Mouse (Mus musculus): Measurements from ENCODE around the gene Dnase1.
A peak's percentile ranks its signal among the peaks of the same experiment; 100 is the strongest.
"Not testable (repeated sequence)": the region's sequence is repeated elsewhere in the genome, so short reads cannot be mapped to it uniquely, and the experiment has no call there.

The Dnase1 gene

GRCm38 (mm10) chr16:4036807-4037206 is at the start of gene Dnase1:
TSS of gene Dnase1 (plus strand) at chr16:4036942.
- DNase-seq (ENCODE audit: low read depth, low spot score) = no peak

GRCm38 (mm10) chr16:3988410-3988809 is 48.3 kb upstream of the Dnase1 start:
- DNase-seq (ENCODE audit: low read depth, low spot score) = no peak

- peak; percentile 99 for DNase-seq (ENCODE audit: low read depth, low spot score)
Measured at GRCm38 (mm10) chr16:4003489-4004398, 33.0 kb upstream of the Dnase1 start, which contains the start of gene Slx4. TSS of gene Slx4 (minus strand) at chr16:4003770.

DNA sequence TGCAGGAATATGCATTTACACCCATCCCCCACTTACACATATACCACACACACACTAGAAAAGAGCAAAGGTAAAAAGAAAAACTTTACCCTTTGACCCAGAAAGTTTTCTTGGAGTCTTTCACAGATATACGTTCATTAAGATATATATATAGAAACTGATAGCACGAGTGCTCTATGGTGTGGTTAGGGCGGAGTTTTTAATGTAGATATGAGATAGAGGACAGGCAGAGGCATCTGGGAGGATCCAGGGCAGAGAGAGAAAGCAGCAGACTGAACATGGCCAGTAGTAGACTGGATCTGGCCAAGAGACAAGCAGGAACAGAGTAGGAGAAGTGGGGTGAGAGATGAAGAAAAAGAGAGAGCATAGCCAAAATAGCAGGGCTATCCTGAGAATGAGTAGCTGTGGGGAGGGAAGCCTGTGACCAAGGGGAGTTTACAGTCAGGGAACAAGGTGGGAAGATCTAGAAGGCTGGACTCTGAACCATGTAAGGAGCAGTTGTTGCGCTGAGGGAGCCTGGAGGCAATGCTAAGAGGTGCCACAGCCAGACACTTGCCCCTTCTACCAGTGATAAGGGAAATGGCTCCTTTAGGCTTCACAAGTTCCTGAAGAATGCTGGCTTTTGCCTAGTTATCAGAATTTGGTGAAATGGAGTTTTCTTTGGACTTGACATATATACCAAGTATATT is 23.7 kb upstream of the Dnase1 start:
- no peak for DNase-seq (ENCODE audit: low read depth, low spot score)

DNA sequence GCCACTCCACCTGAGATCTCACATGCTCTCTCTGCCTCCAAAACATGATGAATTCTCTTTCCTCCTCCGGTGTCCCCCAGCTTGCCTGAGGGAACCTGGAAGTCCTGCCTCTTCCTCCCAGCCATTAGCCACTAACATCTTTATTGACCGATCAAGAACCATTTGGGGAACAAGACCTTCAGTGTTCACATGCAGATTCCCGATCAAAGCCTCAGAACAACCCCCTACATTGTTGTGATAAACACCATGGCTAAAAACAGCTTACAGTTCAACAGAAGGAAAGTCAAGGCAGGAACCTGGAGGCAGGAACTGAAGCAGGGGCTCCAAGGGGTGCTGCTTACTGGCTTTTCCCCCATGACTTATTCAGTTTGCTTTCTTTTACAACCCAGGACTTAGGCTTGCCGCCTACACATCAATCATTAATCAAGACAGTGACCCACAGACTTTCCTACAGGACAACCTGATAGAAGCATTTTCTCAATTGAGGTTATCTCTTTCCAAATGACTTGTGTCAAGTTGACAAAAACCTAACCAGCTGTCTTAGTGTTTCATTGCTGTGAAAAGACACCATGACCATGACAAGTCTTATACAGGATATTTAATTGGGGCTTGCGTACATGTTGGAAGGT is 22.6 kb upstream of the Dnase1 start:
- DNase-seq (ENCODE audit: low read depth, low spot score) = no peak

GRCm38 (mm10) chr16:4016786-4017185 is 20.0 kb upstream of the Dnase1 start:
- DNase-seq (ENCODE audit: low read depth, low spot score) = not testable (repeated sequence)

DNA sequence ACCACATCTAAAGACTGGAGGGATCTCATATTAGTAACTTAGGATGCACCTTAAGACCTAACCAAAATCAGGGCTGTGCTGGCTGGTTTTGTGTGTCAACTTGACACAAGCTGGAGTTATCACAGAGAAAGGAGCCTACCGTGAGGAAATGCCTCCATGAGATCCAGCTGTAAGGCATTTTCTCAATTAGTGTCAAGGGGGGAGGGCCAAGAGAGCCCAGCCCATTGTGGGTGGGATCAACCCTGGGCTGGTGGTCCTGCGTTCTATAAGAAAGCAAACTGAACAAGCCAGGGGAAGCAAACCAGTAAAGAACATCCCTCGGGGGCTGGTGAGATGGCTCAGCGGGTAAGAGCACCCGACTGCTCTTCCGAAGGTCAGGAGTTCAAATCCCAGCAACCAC is 19.3 kb upstream of the Dnase1 start:
- DNase-seq (ENCODE audit: low read depth, low spot score) = not testable (repeated sequence)

- no peak for DNase-seq (ENCODE audit: low read depth, low spot score)
Measured at GRCm38 (mm10) chr16:4021241-4021640, 15.5 kb upstream of the Dnase1 start.

DNA sequence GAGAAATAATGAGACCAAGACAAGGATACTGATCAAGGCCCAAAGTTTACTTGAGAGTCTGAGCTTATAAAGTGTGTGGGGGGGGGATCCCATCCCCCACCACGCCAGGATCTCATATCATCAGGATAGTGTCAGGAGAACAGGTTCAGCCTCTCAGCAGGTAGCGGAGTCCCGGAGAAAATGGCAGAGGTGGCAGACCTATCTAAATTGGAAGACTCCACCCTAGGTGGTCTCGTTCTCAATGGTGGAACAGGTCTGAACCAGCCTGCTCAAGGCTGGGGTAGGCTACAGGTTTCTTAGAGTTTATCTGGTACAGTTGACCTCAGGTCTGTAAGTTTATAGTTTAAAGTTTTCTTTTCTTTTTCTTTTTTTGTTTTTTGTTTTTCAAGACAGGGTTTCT is 14.0 kb upstream of the Dnase1 start:
- DNase-seq (ENCODE audit: low read depth, low spot score) = no peak

DNA sequence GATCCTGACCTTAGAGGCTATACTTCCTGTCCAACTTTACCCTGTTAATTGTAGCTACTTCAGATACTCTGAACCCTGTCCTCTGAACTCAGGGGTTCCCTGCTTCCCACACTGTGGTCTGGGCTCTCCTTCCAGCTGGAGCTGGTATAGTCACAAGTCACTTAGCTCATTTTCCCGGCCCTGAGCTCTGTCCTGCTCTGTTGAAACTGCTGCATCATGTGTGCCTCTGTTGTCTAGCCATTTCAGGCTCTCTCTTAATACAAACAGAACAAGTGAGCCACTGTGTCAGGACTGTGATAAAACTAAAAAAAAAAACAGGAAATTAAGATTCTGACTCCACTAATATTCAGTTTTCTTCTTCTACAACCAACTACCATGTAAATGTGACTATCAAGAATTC is 10.1 kb upstream of the Dnase1 start:
- no peak for DNase-seq (ENCODE audit: low read depth, low spot score)

DNA sequence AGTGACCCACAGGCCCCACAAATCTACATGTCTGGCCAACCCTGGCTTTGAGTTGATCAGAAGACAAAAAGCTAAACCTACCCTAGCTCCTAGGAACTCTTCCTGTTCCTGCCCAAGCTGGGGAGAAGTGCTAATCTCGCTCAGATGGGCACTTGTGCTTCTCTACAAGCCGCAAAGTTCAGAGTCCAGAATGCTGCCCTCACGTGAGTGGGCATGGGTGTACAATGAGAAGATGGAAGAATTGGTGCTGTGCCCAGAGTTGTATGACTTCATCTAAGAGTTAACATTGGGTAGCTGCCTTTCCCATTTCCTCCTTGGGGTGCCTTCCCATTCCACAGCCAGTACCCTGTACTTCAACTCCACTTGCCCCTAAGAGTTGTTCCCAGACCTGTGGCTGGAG is 9.5 kb upstream of the Dnase1 start:
- DNase-seq (ENCODE audit: low read depth, low spot score) = no peak

DNA sequence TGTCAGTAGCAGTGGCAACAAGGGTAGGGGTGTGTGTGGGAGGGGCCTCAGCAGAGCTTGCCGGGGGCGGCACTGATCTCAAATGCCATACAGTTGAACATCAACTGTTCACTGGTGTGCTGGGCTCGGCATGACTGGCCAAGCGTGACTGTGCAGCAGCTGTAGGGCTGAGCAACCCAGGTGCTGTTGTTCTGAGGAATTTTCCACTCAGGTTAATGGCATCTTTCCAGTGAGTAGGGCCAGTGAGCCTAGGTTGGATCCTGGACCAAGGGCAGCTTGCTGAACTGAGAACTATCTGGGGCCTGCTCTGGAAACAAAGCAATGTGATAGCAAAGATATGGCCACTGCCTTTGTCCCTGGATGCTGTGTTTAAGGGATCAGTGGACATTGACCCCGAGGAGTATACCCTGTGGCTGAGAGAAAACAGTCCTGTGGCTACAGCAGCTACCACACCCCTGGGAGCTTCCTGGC is 7.3 kb upstream of the Dnase1 start:
- DNase-seq (ENCODE audit: low read depth, low spot score) = peak; percentile 20

- no peak for DNase-seq (ENCODE audit: low read depth, low spot score)
Measured at GRCm38 (mm10) chr16:4030501-4030900, 6.2 kb upstream of the Dnase1 start.

DNA sequence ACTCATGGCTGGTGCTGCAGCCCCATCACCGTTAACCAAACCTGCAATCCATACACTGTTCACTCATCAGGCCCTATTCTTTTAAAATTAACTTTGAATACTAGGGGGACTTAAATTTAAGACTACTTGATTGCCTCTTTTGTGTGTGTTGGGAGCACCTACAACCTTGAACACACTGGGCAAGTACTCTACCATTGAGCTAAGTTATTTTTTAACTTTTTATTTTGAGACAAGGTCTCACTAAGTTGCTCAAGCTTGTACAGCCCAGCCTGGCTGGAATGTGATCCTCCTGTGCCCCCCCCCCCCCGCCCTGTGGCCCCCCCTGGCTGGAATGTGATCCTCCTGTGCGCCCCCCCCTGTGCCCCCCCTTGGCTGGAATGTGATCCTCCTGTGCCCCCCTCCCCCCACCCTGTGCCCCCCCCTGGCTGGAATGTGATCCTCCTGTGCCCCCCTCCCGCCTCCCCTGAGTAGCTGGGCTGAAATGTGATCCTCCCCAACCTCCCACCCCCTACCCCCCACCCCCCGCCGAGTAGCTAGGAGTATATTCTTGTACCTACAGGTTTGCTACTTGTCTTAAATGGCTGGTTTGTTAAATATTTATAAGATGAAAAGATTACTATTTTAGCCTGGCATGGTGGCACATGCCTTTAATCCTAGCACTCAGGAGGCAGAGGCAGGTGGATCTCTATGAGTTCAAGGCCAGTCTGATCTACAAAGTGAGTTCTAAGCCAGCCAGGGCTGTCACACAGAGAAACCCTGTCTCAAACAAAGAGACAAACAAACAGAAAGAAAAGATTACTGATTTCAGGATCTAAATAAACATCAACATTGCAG is 5.1 kb upstream of the Dnase1 start:
- DNase-seq (ENCODE audit: low read depth, low spot score) = no peak

DNA sequence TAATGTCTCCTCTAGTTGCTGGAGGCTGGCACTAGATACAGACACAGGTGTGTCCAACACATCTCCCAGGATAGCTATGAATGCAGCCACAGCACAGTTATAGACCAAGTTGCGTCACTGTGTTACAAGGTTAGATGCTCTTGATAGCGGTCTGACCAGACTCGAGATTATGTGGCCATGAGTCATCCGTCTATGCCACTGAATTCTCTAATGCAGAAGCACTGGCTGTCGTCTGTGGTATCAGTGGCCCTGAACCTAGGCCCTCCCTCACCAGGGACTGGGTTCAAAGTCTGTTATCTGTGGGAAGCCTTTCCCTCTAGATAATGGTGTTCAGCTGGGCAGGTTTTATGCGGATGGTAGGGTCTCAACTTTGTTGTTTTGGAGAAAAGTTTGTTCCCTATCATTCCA is 4.4 kb upstream of the Dnase1 start:
- no peak for DNase-seq (ENCODE audit: low read depth, low spot score)

DNA sequence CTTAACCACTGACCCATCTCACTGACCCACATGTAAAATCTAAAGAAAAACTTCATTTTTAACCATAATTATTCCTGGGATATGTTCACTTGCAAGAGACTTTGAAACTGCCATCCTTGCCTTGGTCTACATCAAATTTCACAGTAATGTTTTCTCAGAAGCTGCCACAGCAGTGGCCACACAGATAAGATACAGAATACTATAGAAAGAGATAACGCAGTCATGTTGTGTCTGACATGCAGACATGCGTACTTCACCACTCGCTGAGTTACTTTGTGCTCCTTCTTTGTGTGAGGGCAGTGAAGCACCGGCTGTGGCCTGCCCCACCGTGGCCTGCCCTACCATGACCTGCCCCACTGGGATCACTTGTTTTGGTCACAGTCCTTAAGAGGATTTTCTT is 2.8 kb upstream of the Dnase1 start:
- no peak for DNase-seq (ENCODE audit: low read depth, low spot score)

DNA sequence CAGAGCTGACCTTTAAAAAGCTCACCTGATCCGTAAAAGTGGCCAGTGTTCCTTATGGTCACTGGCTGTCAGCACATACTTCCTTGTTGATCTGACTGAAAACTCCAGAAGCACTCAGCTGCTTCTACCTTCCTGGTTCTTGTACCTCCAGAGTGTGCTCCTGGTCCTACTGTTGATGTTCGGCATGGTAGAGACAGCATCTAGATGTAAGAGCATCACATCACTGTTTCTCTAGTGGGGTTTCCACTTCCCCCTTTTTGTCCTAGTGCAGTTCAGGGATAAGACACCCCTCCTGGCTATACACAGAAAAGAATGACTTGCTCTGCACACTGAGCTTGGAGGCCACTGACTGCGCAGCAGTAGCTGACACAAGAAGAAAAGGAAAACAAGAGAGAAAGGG is 2.3 kb upstream of the Dnase1 start:
- no peak for DNase-seq (ENCODE audit: low read depth, low spot score)

GRCm38 (mm10) chr16:4035575-4035974 is 1.2 kb upstream of the Dnase1 start:
- DNase-seq (ENCODE audit: low read depth, low spot score) = no peak

GRCm38 (mm10) chr16:4037690-4038089 is 948 bp downstream of the Dnase1 start:
- no peak for DNase-seq (ENCODE audit: low read depth, low spot score)

DNA sequence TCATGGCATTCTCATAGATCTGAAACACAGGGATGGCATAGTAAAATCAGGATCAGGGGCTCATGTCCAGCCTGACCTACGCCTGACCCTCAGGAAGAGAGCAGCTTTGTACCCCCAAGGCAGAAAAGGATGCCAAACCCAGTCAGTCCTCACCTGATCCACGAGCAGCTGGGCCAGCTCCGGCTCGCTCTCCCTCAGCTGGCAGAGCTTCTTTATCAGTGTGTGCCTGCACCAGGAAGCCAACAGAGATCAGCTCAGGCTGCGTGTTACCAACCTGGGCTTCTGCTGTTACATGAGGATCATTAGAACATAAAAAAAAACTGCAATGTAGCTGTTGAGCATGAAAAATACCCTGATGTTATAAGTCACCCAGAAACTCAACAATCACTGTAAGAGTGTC is 3.5 kb downstream of the Dnase1 start:
- DNase-seq (ENCODE audit: low read depth, low spot score) = no peak

DNA sequence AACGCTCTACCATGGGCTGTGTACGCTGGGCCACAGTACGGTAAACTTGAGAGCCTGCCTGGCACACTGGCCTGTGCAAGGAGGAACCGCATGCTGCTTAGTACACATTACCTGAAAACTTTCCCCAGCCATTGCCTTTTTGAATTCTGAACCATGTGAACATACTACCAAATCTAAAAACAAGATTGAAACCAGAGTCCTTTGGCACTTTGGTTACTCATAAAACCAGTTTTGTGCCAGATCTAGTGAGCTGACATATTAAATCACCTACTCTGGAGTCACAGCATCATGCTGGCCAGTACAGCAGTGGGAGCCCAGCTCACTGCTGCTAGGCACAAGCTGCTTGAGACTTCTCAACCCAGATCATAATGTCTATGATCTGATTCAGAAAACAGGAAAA is 4.9 kb downstream of the Dnase1 start:
- DNase-seq (ENCODE audit: low read depth, low spot score) = no peak

Measured in brain, adult 2 months (tissue).